Mouse (Mus musculus) heart, embryonic 16.5 days (tissue): ENCODE measurements around the gene Wasf2. TPM values are rescaled to one million over a fixed set of nuclear protein-coding genes. Genes with fewer than 3 reads are reported as not detected.

Experiments used
- ATAC-seq: fragments of 200-750 bp; cut with Nextera tagmentation; replicated peaks from 2 replicates; pipeline ENCODE4 v1.8.0; 2017; ENCODE audit warnings: moderate number of reproducible peaks; ENCODE audit not compliant: insufficient read depth, low FRiP score; ENCODE audit errors: extremely low read depth
- H3K27ac ChIP-seq: fragments of 300-500 bp; sonication (generic); 2 replicates; pipeline ENCODE4 v1.5.1; 2014; ENCODE audit warnings: mild to moderate bottlenecking, low read length, control low read depth, moderate library complexity
- H3K27me3 ChIP-seq: fragments of 300-500 bp; sonication (generic); 2 replicates; pipeline ENCODE4 v1.6.1; 2014; ENCODE audit warnings: low read length, mixed read lengths; ENCODE audit not compliant: control insufficient read depth, insufficient read depth
- H3K36me3 ChIP-seq: fragments of 300-500 bp; sonication (generic); 2 replicates; pipeline ENCODE4 v1.6.1; 2014; ENCODE audit not compliant: control insufficient read depth, insufficient read depth
- H3K4me1 ChIP-seq: fragments of 300-500 bp; sonication (generic); 2 replicates; pipeline ENCODE4 v1.6.1; 2014; ENCODE audit warnings: low read length, mixed read lengths; ENCODE audit not compliant: control insufficient read depth, insufficient read depth
- H3K4me2 ChIP-seq: fragments of 300-500 bp; sonication (generic); 2 replicates; pipeline ENCODE4 v1.6.1; 2014; ENCODE audit warnings: low read depth, mild to moderate bottlenecking, control low read depth, low read length
- H3K4me3 ChIP-seq: fragments of 300-500 bp; sonication (generic); 2 replicates; pipeline ENCODE4 v1.5.1; 2014; ENCODE audit warnings: mild to moderate bottlenecking, control low read depth, low read length
- H3K9ac ChIP-seq: fragments of 300-500 bp; sonication (generic); 2 replicates; pipeline ENCODE4 v1.6.1; 2014; ENCODE audit warnings: low read length, control low read depth
- H3K9me3 ChIP-seq: fragments of 300-500 bp; sonication (generic); replicated peaks from 2 replicates; pipeline ENCODE4 v1.6.1; 2016; ENCODE audit warnings: low read length; ENCODE audit not compliant: control insufficient read depth
- WGBS: fragments of 180-500 bp; shearing (Covaris S2); extraction: QIAGEN DNeasy Blood & Tissue Kit; methylation state at CpG from one replicate; pipeline ENCODE4 v1.1.7; 2014; 5-methylcytosine and 5-hydroxymethylcytosine counted together
- polyA plus RNA-seq: library from polyadenylated mRNA; unstranded; fragments of >200 nt; fragmentation: Nextera tagmentation; extraction: Ambion mirVana; gene quantifications from 2 replicates; pipeline ENCODE4 v1.2.1, GENCODE M21; 2015

Wasf2 gene
- polyA plus RNA-seq, 1 experiment from 2014 or later: 45.0 TPM

DNA sequence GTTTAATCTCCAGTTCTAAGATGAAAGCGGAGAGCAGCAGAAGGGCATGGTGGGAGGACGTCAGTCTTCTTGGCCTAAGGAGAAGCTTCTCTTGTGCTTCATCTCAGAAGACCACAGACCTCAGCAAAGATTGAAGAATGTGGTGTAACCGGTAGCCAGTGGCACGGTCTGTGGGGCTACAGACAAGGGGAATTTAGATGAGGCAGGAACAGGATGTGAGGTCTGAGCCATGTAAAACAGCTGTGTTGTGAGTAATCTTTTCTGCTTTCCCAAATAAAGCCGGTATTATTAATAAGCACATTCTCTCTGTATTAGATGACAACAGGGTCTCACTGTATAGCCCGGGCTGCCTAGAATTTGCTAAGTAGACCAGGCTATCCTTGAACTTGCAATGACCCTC lies 28.8 kb downstream of the Wasf2 start:
- Histone ChIP-seq H3K4me1 (peaks cover 36% of the 10 kb centered on the region), H3K27me3 (no peaks in the 10 kb centered on the region), H3K9me3 (no peaks in the 10 kb centered on the region), H3K36me3 (no peaks in the 10 kb centered on the region), H3K9ac (no peak overlapping the region), H3K4me2 (no peak overlapping the region), H3K4me3 (no peak overlapping the region), H3K27ac (peak overlapping the region; percentile 61)
- ATAC-seq: no peak
- WGBS: 55% methylated on average over 6 of the region's 6 CpGs

DNA sequence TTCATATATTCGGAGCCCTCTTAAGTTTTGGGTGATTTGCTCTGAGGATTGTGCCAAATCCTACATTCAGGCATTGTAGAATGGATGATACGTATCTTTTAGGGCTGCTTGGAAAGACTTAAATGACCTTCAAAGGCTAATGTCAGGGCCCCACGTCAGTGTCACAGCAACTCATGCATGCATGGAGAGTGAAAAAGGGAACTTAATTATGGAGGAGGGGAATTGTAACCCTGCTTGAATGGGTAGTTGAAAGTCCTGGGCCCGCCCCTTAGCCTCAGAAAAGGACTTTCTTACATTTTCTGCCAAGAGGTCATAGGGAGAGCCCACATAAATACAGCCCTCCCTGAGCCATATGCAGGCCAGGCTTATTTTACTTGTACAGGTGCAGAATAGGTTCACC lies 29.3 kb downstream of the Wasf2 start:
- Histone ChIP-seq H3K36me3 (no peaks in the 10 kb centered on the region; the same call in 1 of the 2 replicates), H3K9me3 (no peaks in the 10 kb centered on the region), H3K9ac (no peak overlapping the region), H3K27me3 (no peaks in the 10 kb centered on the region), H3K4me1 (peaks cover 36% of the 10 kb centered on the region), H3K4me2 (no peak overlapping the region), H3K4me3 (no peak overlapping the region), H3K27ac (peak overlapping the region; percentile 61)
- WGBS: 72% methylated on average over 4 of the region's 4 CpGs
- no peak for ATAC-seq

DNA sequence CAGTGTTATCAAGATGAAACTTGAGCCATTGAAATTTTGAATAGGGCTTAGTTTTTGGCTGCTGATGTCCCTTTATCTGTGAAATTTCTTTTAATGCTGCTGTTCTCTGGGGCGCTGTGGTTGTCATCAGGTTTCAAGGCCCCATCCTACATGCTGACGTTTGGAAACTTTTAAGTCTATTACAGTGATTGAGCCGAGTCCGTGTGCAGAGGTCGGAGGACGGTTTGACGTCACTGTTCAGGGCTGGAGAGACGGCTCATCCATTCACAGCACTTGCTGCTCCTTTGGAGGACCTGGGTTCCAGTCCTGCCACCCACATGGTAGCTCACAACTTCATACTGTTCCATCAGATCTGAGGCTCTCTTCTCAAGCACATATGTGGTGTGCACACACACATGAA lies 29.9 kb downstream of the Wasf2 start:
- H3K27me3 ChIP-seq: no peaks in the 10 kb centered on the region
- no peak overlapping the region for H3K4me3 ChIP-seq
- peaks cover 3% of the 10 kb centered on the region; the same call in 1 of the 2 replicates for H3K36me3 ChIP-seq
- no peaks in the 10 kb centered on the region for H3K9me3 ChIP-seq
- H3K4me2 ChIP-seq: no peak overlapping the region
- 83% methylated on average over 8 of the region's 8 CpGs for WGBS
- no peak overlapping the region for H3K27ac ChIP-seq
- no peak overlapping the region for H3K9ac ChIP-seq
- no peak for ATAC-seq
- peaks cover 33% of the 10 kb centered on the region for H3K4me1 ChIP-seq

DNA sequence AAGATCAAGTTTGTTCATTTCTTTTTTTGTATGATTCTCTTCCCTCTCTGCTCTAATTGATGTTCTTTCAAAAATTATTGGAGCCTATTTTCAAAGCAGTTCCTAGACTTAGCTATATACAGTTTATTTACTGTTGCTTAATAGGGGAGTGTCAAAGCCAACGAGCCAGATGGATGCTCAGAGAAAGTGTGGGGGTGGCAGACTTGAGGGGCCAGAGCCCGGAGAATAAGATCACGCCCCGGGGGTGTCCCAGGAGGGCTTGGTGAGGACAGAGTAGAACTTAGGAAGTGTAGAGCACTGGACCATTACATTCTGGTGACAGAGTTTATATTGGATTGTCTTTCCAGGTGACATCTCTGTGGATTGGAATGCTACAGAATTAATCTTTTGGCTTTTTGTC lies 30.5 kb downstream of the Wasf2 start:
- Histone ChIP-seq H3K9ac (no peak overlapping the region), H3K27ac (no peak overlapping the region), H3K9me3 (no peaks in the 10 kb centered on the region), H3K36me3 (peaks cover 3% of the 10 kb centered on the region; the same call in 1 of the 2 replicates), H3K27me3 (no peaks in the 10 kb centered on the region), H3K4me3 (no peak overlapping the region), H3K4me2 (no peak overlapping the region), H3K4me1 (peaks cover 33% of the 10 kb centered on the region)
- WGBS: 72% methylated on average over 4 of the region's 4 CpGs
- ATAC-seq: no peak

DNA sequence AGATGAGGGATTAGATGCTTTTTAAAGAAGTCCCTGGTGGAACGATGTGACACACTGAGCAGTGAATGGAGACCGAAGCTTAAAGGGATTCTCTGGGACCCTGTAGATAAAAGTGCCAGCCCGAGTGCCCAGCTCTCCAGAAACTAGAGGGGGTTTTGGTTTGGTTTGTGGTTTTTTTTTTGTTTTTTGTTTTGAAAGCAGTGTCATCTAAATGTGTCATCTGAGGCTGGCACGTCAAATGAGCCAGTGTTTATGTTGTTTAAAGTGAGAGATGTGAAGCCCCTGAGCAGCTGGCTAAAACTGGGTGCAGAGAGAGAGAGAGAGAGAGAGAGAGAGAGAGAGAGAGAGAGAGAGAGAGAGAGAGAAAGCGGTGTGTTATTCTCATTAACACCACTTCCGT lies 31.9 kb downstream of the Wasf2 start:
- no peaks in the 10 kb centered on the region for H3K9me3 ChIP-seq
- no peak overlapping the region for H3K4me3 ChIP-seq
- no peak overlapping the region for H3K9ac ChIP-seq
- H3K4me1 ChIP-seq: peaks cover 35% of the 10 kb centered on the region
- no peaks in the 10 kb centered on the region for H3K27me3 ChIP-seq
- H3K36me3 ChIP-seq: peaks cover 3% of the 10 kb centered on the region; the same call in 1 of the 2 replicates
- WGBS: 67% methylated on average over 6 of the region's 6 CpGs
- no peak for ATAC-seq
- no peak overlapping the region for H3K4me2 ChIP-seq
- H3K27ac ChIP-seq: no peak overlapping the region

DNA sequence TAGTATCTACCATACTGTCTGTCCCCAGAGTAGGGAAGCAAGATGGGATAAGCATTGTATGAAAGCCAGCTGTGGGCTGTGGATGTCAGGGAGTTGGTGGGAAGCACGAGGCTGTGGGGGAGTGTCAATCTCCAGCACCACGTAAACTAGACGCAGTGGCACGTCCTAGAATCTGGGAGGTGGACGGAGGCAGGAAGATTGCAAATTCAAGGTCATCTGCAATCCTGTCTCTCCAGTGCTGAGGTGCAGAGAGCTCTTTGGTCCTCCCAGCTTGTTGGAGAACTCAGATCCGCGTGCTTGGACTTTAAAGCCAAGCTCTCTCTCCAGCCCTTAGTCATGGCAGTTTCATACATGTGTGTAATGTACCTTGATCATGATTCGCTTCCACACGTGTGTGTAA lies 36.5 kb downstream of the Wasf2 start:
- no peaks in the 10 kb centered on the region; the same call in 1 of the 2 replicates for H3K9me3 ChIP-seq
- H3K4me2 ChIP-seq: no peak overlapping the region
- peaks cover 3% of the 10 kb centered on the region; the same call in 1 of the 2 replicates for H3K36me3 ChIP-seq
- no peaks in the 10 kb centered on the region for H3K27me3 ChIP-seq
- no peak overlapping the region for H3K9ac ChIP-seq
- ATAC-seq: no peak
- peak overlapping the region; percentile 37; the same call in 1 of the 2 replicates for H3K27ac ChIP-seq
- peaks cover 41% of the 10 kb centered on the region for H3K4me1 ChIP-seq
- WGBS: 51% methylated on average over 9 of the region's 9 CpGs
- H3K4me3 ChIP-seq: no peak overlapping the region

DNA sequence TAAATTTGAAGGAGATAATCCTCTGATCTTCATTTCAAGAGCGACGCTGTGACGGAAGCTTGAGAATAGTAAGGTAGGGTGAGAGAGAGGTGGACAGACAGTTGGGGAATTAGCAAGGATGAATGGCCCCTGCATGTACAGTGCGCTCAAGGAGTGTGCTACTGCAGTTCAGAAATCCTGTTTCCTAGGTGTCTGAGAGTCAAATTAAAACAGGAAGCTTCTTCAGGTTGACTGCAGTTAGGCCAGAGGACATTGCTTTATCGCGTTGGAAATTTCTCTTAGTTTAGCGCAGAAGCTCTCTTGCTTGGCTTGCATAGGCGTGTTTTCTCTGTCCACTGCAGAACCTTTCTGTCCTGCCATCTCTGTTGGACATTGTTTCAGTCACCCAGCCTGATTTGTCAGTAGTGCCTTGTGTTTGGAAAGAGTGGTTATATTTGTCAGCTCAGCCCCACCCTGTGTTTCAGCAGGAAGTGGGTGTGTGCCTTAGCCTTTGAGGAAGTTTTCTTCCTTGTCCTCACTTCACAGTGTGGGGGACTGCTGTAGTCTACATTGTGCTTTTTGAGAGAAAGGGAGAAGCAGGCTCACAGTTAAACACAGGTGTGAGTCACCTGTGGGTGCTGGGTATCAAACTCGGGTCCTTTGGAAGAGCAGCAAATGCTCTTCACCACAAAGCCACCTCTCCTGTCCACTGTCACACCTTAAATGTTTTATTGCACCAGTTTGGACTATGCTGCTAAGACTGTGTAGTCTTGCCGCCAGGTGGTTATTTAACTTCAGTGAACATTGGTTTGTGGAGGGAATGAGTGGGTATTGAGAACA lies 39.1 kb downstream of the Wasf2 start:
- no peak overlapping the region for H3K4me3 ChIP-seq
- H3K9me3 ChIP-seq: no peaks in the 10 kb centered on the region; the same call in 1 of the 2 replicates
- no peak overlapping the region; the same call in 1 of the 2 replicates for H3K9ac ChIP-seq
- no peaks in the 10 kb centered on the region for H3K27me3 ChIP-seq
- ATAC-seq: 0 out of 2 replicates have a peak, but pooled peaks have one; percentile 49
- H3K4me2 ChIP-seq: peak overlapping the region; percentile 32
- H3K27ac ChIP-seq: peak overlapping the region; percentile 79
- peaks cover 60% of the 10 kb centered on the region for H3K4me1 ChIP-seq
- 68% methylated on average over 10 of the region's 10 CpGs for WGBS
- H3K36me3 ChIP-seq: peaks cover 3% of the 10 kb centered on the region; the same call in 1 of the 2 replicates

DNA sequence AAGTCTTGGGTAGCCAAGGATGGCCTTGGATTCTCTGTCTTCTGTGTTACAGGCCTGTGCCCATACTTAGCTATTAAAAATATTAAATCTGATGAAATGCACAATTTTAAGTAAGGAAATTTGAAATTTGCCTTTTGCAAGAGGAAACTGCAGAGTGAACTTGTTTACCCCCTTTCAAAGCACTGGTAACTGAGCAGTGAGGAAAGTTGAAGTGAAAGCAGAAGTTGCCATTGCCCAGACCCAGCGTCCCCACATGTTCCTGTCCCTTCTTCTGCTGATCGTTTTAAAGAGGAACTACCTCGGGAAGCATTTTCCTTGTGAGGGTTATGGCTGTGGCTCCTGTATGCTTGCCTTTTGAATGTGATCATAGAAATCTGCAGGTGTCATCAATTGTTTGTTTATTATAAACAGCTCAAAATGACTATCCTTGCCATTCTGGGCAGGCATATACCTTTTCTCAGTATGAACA lies 39.8 kb downstream of the Wasf2 start:
- no peak overlapping the region for H3K4me2 ChIP-seq
- 61% methylated on average over 3 of the region's 3 CpGs for WGBS

DNA sequence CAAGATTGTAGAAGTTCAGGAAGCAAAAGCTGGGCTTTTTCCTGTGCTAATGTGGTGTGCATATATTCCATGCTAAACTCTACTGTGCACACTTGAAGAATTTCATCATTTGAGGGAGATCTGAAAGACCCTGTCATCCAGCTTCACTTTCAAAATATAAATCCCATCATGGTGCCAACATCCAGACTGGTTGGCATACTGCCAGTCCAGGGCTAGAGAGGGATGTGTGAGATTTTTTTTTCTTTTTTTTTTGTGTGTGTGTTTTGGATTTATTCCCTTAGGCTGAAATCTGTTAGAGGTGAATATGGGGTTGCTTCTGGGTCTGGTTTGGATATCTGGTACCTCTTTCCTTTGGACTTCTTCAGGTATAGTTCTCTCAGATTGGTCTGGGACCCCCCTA lies 40.3 kb downstream of the Wasf2 start:
- Histone ChIP-seq H3K4me1 (peaks cover 70% of the 10 kb centered on the region), H3K27me3 (no peaks in the 10 kb centered on the region), H3K9ac (no peak overlapping the region), H3K4me2 (no peak overlapping the region), H3K4me3 (no peak overlapping the region), H3K9me3 (no peaks in the 10 kb centered on the region; the same call in 1 of the 2 replicates), H3K27ac (0 out of 2 replicates have a peak overlapping the region, but pooled peaks have one; percentile 41), H3K36me3 (no peaks in the 10 kb centered on the region)
- no peak for ATAC-seq

More for the DNA sequence above, 39.8 kb downstream of the Wasf2 start:
- H3K9me3 ChIP-seq: no peaks in the 10 kb centered on the region; the same call in 1 of the 2 replicates
- H3K4me1 ChIP-seq: peaks cover 65% of the 10 kb centered on the region
- ATAC-seq: no peak
- H3K27ac ChIP-seq: peak overlapping the region; percentile 79
- no peak overlapping the region for H3K4me3 ChIP-seq
- no peak overlapping the region for H3K9ac ChIP-seq
- H3K36me3 ChIP-seq: no peaks in the 10 kb centered on the region
- H3K27me3 ChIP-seq: no peaks in the 10 kb centered on the region
